Mouse (Mus musculus) heart, embryonic 14.5 days (tissue): ENCODE measurements at regions not wholly inside any gene's neighbourhood (a gene's known extent, or its start where the extent isn't known, plus 50 kb on each side); places are given as distances from the start of the nearest gene placed in this dataset.
"Not testable (repeated sequence)": the region's sequence is repeated elsewhere in the genome, so short reads cannot be mapped to it uniquely, and the experiment has no call there.

Experiments used
- ATAC-seq: fragments of 200-750 bp; cut with Nextera tagmentation; 2 replicates; pipeline ENCODE4 v1.8.0; 2017; ENCODE audit warnings: low read depth, moderate TSS enrichment; ENCODE audit not compliant: insufficient number of reproducible peaks, insufficient read depth, low FRiP score
- H3K27ac ChIP-seq, 2 experiments: fragments of 200-500 bp in 1 of 2; fragments of 300-500 bp in 1 of 2; sonication (generic) in 1 of 2; replicated peaks in 1 of 2; 2 replicates each; pipeline ENCODE4 v1.5.1; 2012 to 2014; ENCODE audit warnings: low read depth in 2 of 2, low read length in 2 of 2, control low read depth in 1 of 2, mild to moderate bottlenecking in 1 of 2, mixed read lengths in 1 of 2; ENCODE audit not compliant: control insufficient read depth in 1 of 2, insufficient read depth in 1 of 2
- H3K27me3 ChIP-seq: fragments of 300-500 bp; sonication (generic); 2 replicates; pipeline ENCODE4 v1.6.1; 2014; ENCODE audit warnings: mild to moderate bottlenecking, low read length, control low read depth; ENCODE audit not compliant: control insufficient read depth, insufficient read depth
- H3K36me3 ChIP-seq: fragments of 300-500 bp; sonication (generic); 2 replicates; pipeline ENCODE4 v1.6.1; 2014; ENCODE audit warnings: mild to moderate bottlenecking, control low read depth, low read length, mixed read lengths; ENCODE audit not compliant: control insufficient read depth, insufficient read depth
- H3K4me1 ChIP-seq, 2 experiments: fragments of 200-500 bp in 1 of 2; fragments of 300-500 bp in 1 of 2; sonication (generic) in 1 of 2; 2 replicates each; pipeline ENCODE4 v1.6.1; 2012 to 2014; ENCODE audit warnings: low read length in 2 of 2, control low read depth in 1 of 2, mixed read lengths in 1 of 2; ENCODE audit not compliant: control insufficient read depth in 2 of 2, insufficient read depth in 2 of 2
- H3K4me2 ChIP-seq: fragments of 300-500 bp; sonication (generic); 2 replicates; pipeline ENCODE4 v1.6.1; 2014; ENCODE audit warnings: mild to moderate bottlenecking, low read length
- H3K4me3 ChIP-seq, 2 experiments: fragments of 200-500 bp in 1 of 2; fragments of 300-500 bp in 1 of 2; sonication (generic) in 1 of 2; 2 replicates each; pipeline ENCODE4 v1.5.1; 2012 to 2014; ENCODE audit warnings: low read length in 2 of 2, mild to moderate bottlenecking in 2 of 2, control low read depth in 1 of 2, low read depth in 1 of 2, moderate library complexity in 1 of 2; ENCODE audit not compliant: control insufficient read depth in 1 of 2, insufficient read depth in 1 of 2
- H3K9ac ChIP-seq: fragments of 300-500 bp; sonication (generic); 2 replicates; pipeline ENCODE4 v1.6.1; 2014; ENCODE audit warnings: mild to moderate bottlenecking, low read length
- H3K9me3 ChIP-seq: fragments of 300-500 bp; sonication (generic); 2 replicates; pipeline ENCODE4 v1.6.1; 2016; ENCODE audit warnings: low read length, control low read depth; ENCODE audit not compliant: control insufficient read depth
- WGBS: fragments of 180-500 bp; shearing (Covaris S2); extraction: QIAGEN DNeasy Blood & Tissue Kit; methylation state at CpG from one replicate; pipeline ENCODE4 v1.1.7; 2014; 5-methylcytosine and 5-hydroxymethylcytosine counted together

- H3K4me1 ChIP-seq, H3K4me3 ChIP-seq, H3K9me3 ChIP-seq, ATAC-seq, H3K27ac ChIP-seq, H3K36me3 ChIP-seq, H3K9ac ChIP-seq, H3K27me3 ChIP-seq, H3K4me2 ChIP-seq: not testable (repeated sequence)
- 79% methylated on average over 6 of the region's 6 CpGs for WGBS
Measured at GRCm38 (mm10) chr13:50906431-50906830, 194.2 kb upstream of the Spin1 start.

GRCm38 (mm10) chr13:50906910-50907309 is 193.8 kb upstream of the Spin1 start:
- Histone ChIP-seq H3K36me3 (no peaks in the 10 kb centered on the region), H3K27me3 (no peaks in the 10 kb centered on the region), H3K9me3 (no peaks in the 10 kb centered on the region), H3K27ac (no peak overlapping the region), H3K4me3 (no peak overlapping the region), H3K4me1 (no peaks in the 10 kb centered on the region), H3K4me2 (no peak overlapping the region), H3K9ac (no peak overlapping the region)
- WGBS = 86% methylated on average over 1 of the region's 1 CpGs
- ATAC-seq = no peak

- not testable (repeated sequence) for H3K36me3 ChIP-seq, H3K9me3 ChIP-seq, H3K9ac ChIP-seq, H3K27me3 ChIP-seq, H3K4me2 ChIP-seq, H3K4me1 ChIP-seq, ATAC-seq, H3K4me3 ChIP-seq, H3K27ac ChIP-seq
- WGBS = 51% methylated on average over 2 of the region's 2 CpGs
Measured at GRCm38 (mm10) chr13:50912776-50913175, 187.9 kb upstream of the Spin1 start.

- H3K9ac ChIP-seq, ATAC-seq, H3K4me1 ChIP-seq, H3K27me3 ChIP-seq, H3K9me3 ChIP-seq, H3K4me2 ChIP-seq, H3K27ac ChIP-seq, H3K36me3 ChIP-seq, H3K4me3 ChIP-seq: not testable (repeated sequence)
- 79% methylated on average over 3 of the region's 3 CpGs for WGBS
Measured at GRCm38 (mm10) chr13:50934017-50934416, 166.7 kb upstream of the Spin1 start.

- no peak overlapping the region for H3K4me2 ChIP-seq
- no peak for ATAC-seq
- WGBS = 73% methylated on average over 3 of the region's 3 CpGs
Measured at GRCm38 (mm10) chr13:50942561-50942960, 158.1 kb upstream of the Spin1 start.

GRCm38 (mm10) chr13:50949545-50950226 is 151.0 kb upstream of the Spin1 start:
- ATAC-seq = no peak
- no peak overlapping the region for H3K9ac ChIP-seq
- H3K9me3 ChIP-seq = no peaks in the 10 kb centered on the region
- H3K27ac ChIP-seq = no peak overlapping the region
- H3K4me1 ChIP-seq = no peaks in the 10 kb centered on the region
- no peaks in the 10 kb centered on the region for H3K36me3 ChIP-seq
- WGBS = 28% methylated on average over 6 of the region's 6 CpGs
- H3K4me3 ChIP-seq = no peak overlapping the region
- H3K4me2 ChIP-seq = no peak overlapping the region
- no peaks in the 10 kb centered on the region for H3K27me3 ChIP-seq

More at GRCm38 (mm10) chr13:50942561-50942960, 158.1 kb upstream of the Spin1 start:
- Histone ChIP-seq H3K4me1 (no peaks in the 10 kb centered on the region), H3K4me3 (no peak overlapping the region), H3K27me3 (no peaks in the 10 kb centered on the region), H3K9me3 (no peaks in the 10 kb centered on the region), H3K27ac (no peak overlapping the region), H3K9ac (no peak overlapping the region), H3K36me3 (no peaks in the 10 kb centered on the region)

- Histone ChIP-seq H3K4me3 (no peak overlapping the region), H3K9me3 (no peaks in the 10 kb centered on the region), H3K36me3 (no peaks in the 10 kb centered on the region), H3K9ac (no peak overlapping the region), H3K27me3 (no peaks in the 10 kb centered on the region; the same call in 1 of the 2 replicates), H3K4me2 (no peak overlapping the region), H3K27ac (no peak overlapping the region), H3K4me1 (peaks cover 0 to 6% of the 10 kb centered on the region in 2 experiments; a peak in 2 of 4 replicates)
- 85% methylated on average over 6 of the region's 6 CpGs for WGBS
- no peak for ATAC-seq
Measured at GRCm38 (mm10) chr13:50954671-50955070, 146.0 kb upstream of the Spin1 start.
